ENCODE assay signal across 25 mouse cellular contexts in genomic region chr5:143897635-143898330, GRCm38 (mm10). TPM values are rescaled to one million over a fixed set of nuclear protein-coding genes. Genes with fewer than 3 reads are reported as not detected.
A peak's percentile ranks its signal among the peaks of the same experiment; 100 is the strongest.
DNase-seq lines count a peak whose midpoint lies in the region; ATAC-seq and TF ChIP-seq lines count a peak whose summit lies in the region.
"Had no signal": no experiment of that assay in that cellular context is flagged by ENCODE, and none has a peak within 500 bp of the region (broad histone marks: within the 10 kb centered on the region; RNA-seq: fewer than 3 reads in every experiment).

Gene Ankrd61, minus strand, starts transcription at chr5:143897685.

- no peak within 1 kb of the TSS for H3K4me2 ChIP-seq in liver, embryonic 14.5 days (ENCODE audit: low read depth)
- no peak within 1 kb of the TSS for H3K4me2 ChIP-seq in liver, embryonic 11.5 days
- H3K4me2 ChIP-seq: embryonic facial prominence, embryonic 13.5 days; forebrain, embryonic 12.5 days; forebrain, embryonic 15.5 days; heart, embryonic 11.5 days; hindbrain, embryonic 12.5 days; hindbrain, embryonic 15.5 days had no signal

- H3K4me3 ChIP-seq in liver, embryonic 14.5 days (ENCODE audit: insufficient read depth in 1 of 2, low read depth in 2 of 2, low read length in 2 of 2): no peak within 1 kb of the TSS
- no peak within 1 kb of the TSS for H3K4me3 ChIP-seq in liver, embryonic 11.5 days (ENCODE audit: low read depth, low read length)
- no peak within 1 kb of the TSS for H3K4me3 ChIP-seq in testis, adult 2 months (ENCODE audit: control insufficient read depth, low read depth, low read length)
- H3K4me3 ChIP-seq: embryonic facial prominence, embryonic 10.5 days; embryonic facial prominence, embryonic 13.5 days; erythroblast, embryonic 14.5 days; forebrain, embryonic 12.5 days; forebrain, embryonic 15.5 days; hindbrain, embryonic 12.5 days; hindbrain, embryonic 15.5 days had no signal

- no peak within 1 kb of the TSS for H3K27ac ChIP-seq in liver, embryonic 14.5 days
- no peak within 1 kb of the TSS for H3K27ac ChIP-seq in liver, embryonic 11.5 days (ENCODE audit: low read depth, low read length)
- H3K27ac ChIP-seq in testis, adult 2 months (ENCODE audit: control insufficient read depth, insufficient read depth, low read depth, low read length): no peak within 1 kb of the TSS
- H3K27ac ChIP-seq: embryonic facial prominence, embryonic 10.5 days; embryonic facial prominence, embryonic 13.5 days; forebrain, embryonic 12.5 days; forebrain, embryonic 15.5 days; hindbrain, embryonic 12.5 days; hindbrain, embryonic 15.5 days had no signal

- TF ChIP-seq POLR2A in testis, adult 2 months (IDR thresholded peaks at IDR 0.05; ENCODE audit: control insufficient read depth, low read depth, low read length): no peak

- no peak for TF ChIP-seq EP300 in liver, embryonic 14.5 days (IDR thresholded peaks at IDR 0.05; ENCODE audit: low read depth)

- peaks cover 0 to 7% of the 10 kb centered on the region in 2 experiments; a peak in 2 of 4 replicates for H3K4me1 ChIP-seq in liver, embryonic 14.5 days (replicated peaks; ENCODE audit: control insufficient read depth in 2 of 2, insufficient read depth in 2 of 2, low read length in 1 of 2)
- peaks cover 4% of the 10 kb centered on the region for H3K4me1 ChIP-seq in liver, embryonic 11.5 days (replicated peaks; ENCODE audit: control insufficient read depth, insufficient read depth, low read length)
- H3K4me1 ChIP-seq in testis, adult 2 months (ENCODE audit: control insufficient read depth, insufficient read depth, low read length): no peaks in the 10 kb centered on the region
- H3K4me1 ChIP-seq: embryonic facial prominence, embryonic 10.5 days; embryonic facial prominence, embryonic 13.5 days; forebrain, embryonic 12.5 days; forebrain, embryonic 15.5 days; hindbrain, embryonic 12.5 days; hindbrain, embryonic 15.5 days had no signal

- no peaks in the 10 kb centered on the region for H3K9me3 ChIP-seq in liver, embryonic 14.5 days (ENCODE audit: control insufficient read depth, low read length)
- no peaks in the 10 kb centered on the region for H3K9me3 ChIP-seq in liver, embryonic 11.5 days (ENCODE audit: control insufficient read depth, low read length)
- H3K9me3 ChIP-seq: embryonic facial prominence, embryonic 10.5 days; embryonic facial prominence, embryonic 13.5 days; forebrain, embryonic 12.5 days; forebrain, embryonic 15.5 days; hindbrain, embryonic 12.5 days; hindbrain, embryonic 15.5 days had no signal

- DNase-seq in liver, embryonic 14.5 days (ENCODE audit: low read depth in 3 of 3, low spot score in 3 of 3): no peak
- DNase-seq in liver, embryonic 11.5 days (ENCODE audit: low spot score): no peak
- no peak for DNase-seq in testis, postnatal 14 days (ENCODE audit: low spot score)
- DNase-seq in ES-CJ7 (ENCODE audit: low read depth, low spot score): peak; percentile 19
- no peak for DNase-seq in cerebellum, postnatal 4 days (ENCODE audit: low spot score in 2 of 2)
- DNase-seq in thymus, postnatal 25 days: no peak
- DNase-seq: adrenal gland, adult 2 months; adrenal gland, postnatal 14 days; cerebellum, adult 11 months; cerebellum, adult 2 months; cerebellum, adult 9-11 months; cerebellum, postnatal 25 days; embryo, embryonic 11 days; gastrocnemius, postnatal 25 days had no signal

- whole genome bisulfite sequencing in liver, embryonic 14.5 days (ENCODE audit: insufficient replicate concordance): 91% methylated on average over 14 of the region's 14 CpGs
- WGBS in liver, embryonic 11.5 days: 87% methylated on average over 14 of the region's 14 CpGs

- H3K36me3 ChIP-seq in liver, embryonic 14.5 days (replicated peaks; ENCODE audit: control insufficient read depth, insufficient read depth, low read depth): peaks cover 96% of the 10 kb centered on the region
- peaks cover 42% of the 10 kb centered on the region for H3K36me3 ChIP-seq in liver, embryonic 11.5 days (ENCODE audit: control insufficient read depth, insufficient read depth, low read length)
- H3K36me3 ChIP-seq in testis, adult 2 months (ENCODE audit: control insufficient read depth, insufficient read depth, low read length): no peaks in the 10 kb centered on the region; the same call in 1 of the 2 replicates

- H3K27me3 ChIP-seq in liver, embryonic 14.5 days (ENCODE audit: control insufficient read depth, insufficient read depth, low read length): no peaks in the 10 kb centered on the region
- no peaks in the 10 kb centered on the region for H3K27me3 ChIP-seq in liver, embryonic 11.5 days (replicated peaks; ENCODE audit: control insufficient read depth, insufficient read depth, low read length)
- H3K27me3 ChIP-seq in testis, adult 2 months (ENCODE audit: control insufficient read depth, insufficient read depth, low read length): no peaks in the 10 kb centered on the region
- H3K27me3 ChIP-seq: embryonic facial prominence, embryonic 13.5 days; forebrain, embryonic 12.5 days; forebrain, embryonic 15.5 days; hindbrain, embryonic 12.5 days; hindbrain, embryonic 15.5 days had no signal

- ATAC-seq in liver, embryonic 14.5 days (ENCODE audit: insufficient read depth): no peak
- no peak for ATAC-seq in liver, embryonic 11.5 days (replicated peaks; ENCODE audit: low FRiP score)
- ATAC-seq: CD4-positive, CD25-positive, alpha-beta regulatory T cell, adult 4 months; forebrain, embryonic 15.5 days had no signal

- H3K9ac ChIP-seq in liver, embryonic 14.5 days (replicated peaks): no peak within 1 kb of the TSS
- H3K9ac ChIP-seq in liver, embryonic 11.5 days (ENCODE audit: low read depth, low read length): no peak within 1 kb of the TSS
- H3K9ac ChIP-seq: embryonic facial prominence, embryonic 13.5 days; forebrain, embryonic 12.5 days; forebrain, embryonic 15.5 days; hindbrain, embryonic 12.5 days; hindbrain, embryonic 15.5 days had no signal

- TF ChIP-seq CTCF in liver, embryonic 14.5 days (IDR thresholded peaks at IDR 0.05; ENCODE audit: low read depth): 0 out of 2 replicates have a peak, but pooled peaks have one; percentile 18
- no peak for TF ChIP-seq CTCF in testis, adult 2 months (IDR thresholded peaks at IDR 0.05; ENCODE audit: control insufficient read depth, insufficient read depth, insufficient replicate concordance, low read depth, low read length)

RNA-seq across cellular contexts. Expression of gene Ankrd61, which starts in this region (rescaled TPM):
- 0.03 and 0.04 TPM in 2 replicates for polyA plus RNA-seq in liver, embryonic 14.5 days (2012; rRNA removed)
- 0.13 and 0.27 TPM in 2 replicates for polyA plus RNA-seq in liver, embryonic 14.5 days (2014; fragmentation: Nextera tagmentation; extraction: Ambion mirVana)
- polyA plus RNA-seq in liver, embryonic 11.5 days (2014; fragmentation: Nextera tagmentation; extraction: Ambion mirVana): 0.19 and 0.22 TPM in 2 replicates
- polyA plus RNA-seq in testis, adult 2 months (2012; rRNA removed): 202 and 206 TPM in 2 replicates
- polyA plus RNA-seq: erythroblast, embryonic 14.5 days; heart, embryonic 14.5 days had no signal

Comparison
In these comparisons a context has a peak if more than half of its experiments do, and no peak if none do; other contexts are left out.
1. RNA of gene Ankrd61 (polyA plus RNA-seq): 202 to 206 TPM in testis, adult 2 months; 0.03 to 0.27 TPM in liver, embryonic 14.5 days and 0.19 to 0.22 TPM in liver, embryonic 11.5 days; every median in the first group is over 100 times any median in the second.